Mouse (Mus musculus) granulocyte monocyte progenitor cell, adult 5-6 weeks (primary cell): ENCODE results near the gene Spred2. TPM values are rescaled to one million over a fixed set of nuclear protein-coding genes. Genes with fewer than 3 reads are reported as not detected.
"Not testable (repeated sequence)": the region's sequence is repeated elsewhere in the genome, so short reads cannot be mapped to it uniquely, and the experiment has no call there.

Experiments used
- ATAC-seq: replicated peaks from 2 replicates; pipeline ENCODE4 v1.8.0; 2016; ENCODE audit warnings: mild to moderate bottlenecking, moderate TSS enrichment, inconsistent platforms; ENCODE audit not compliant: poor library complexity, severe bottlenecking
- total RNA-seq, 2 experiments: library from RNA; stranded (forward) in 1 of 2; stranded (reverse) in 1 of 2; fragments of 200-712, 200-1000 nt in 1 of 2; fragments of >200 nt in 1 of 2; fragmentation: Nextera tagmentation in 1 of 2; gene quantifications; 2 replicates each; pipeline ENCODE4 v1.2.3; 2014 to 2017

Gene Spred2
- total RNA-seq, 2 experiments from 2014 or later = 6.8 to 19.4 TPM

GRCm38 (mm10) chr11:20002883-20003282, 78.7 kb downstream of the Spred2 start:
- ATAC-seq = no peak

DNA sequence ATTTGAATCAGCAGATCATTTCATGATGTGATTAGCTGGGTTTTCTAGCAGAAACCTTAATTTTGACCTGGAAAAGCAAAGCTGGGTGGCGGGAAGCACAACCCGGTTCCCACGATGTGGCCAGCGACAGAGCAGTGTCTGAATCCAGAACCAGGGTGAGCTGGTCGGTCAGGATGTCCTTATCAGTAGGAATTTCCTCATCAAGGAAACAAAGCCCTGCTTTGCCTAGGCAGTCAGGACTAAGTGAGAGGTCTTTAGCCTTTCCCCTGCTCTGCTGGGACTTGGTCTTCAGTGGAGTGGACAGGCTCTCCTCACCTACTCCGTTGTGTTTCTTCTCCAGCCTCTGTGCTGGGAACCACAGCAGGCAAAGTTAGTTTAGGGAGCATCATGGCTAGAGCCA, 83.5 kb downstream of the Spred2 start:
- no peak for ATAC-seq

DNA sequence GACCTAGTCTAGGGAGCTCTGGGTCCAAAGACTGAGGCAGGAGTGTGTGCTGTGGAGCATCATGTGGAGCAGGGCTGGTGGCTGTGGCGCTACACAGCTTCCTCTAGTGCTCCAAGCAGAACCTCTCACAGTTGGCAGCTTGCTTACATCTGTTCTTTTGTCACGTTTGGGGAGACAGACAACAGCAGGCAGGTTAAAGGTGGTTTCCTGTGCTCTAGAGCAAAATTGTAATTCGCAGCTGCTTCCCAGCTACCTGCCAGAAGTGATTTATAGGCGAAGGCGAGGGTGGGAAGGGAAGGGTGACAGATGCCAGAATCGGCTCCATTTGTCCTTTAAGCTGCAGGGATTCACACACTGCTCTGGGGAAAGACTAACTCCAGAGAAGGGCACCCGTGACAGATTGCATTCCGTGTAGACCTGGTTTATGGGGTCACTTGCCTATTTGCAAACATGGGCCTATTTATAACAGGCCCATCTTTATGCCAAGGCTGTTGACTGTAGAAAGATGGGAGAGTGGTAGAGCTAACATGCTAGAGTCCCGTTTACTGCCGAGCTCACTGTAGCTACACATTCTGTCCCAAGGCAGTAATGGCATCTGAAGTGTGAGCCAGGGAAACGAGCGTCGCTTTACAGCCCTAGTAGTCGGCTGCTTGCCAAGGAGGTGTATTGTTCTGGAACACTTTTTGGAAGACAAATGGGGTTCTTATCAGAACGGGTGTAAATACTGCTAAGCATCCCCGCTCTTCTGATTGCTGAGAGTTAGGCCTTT, 87.2 kb downstream of the Spred2 start:
- no peak for ATAC-seq

DNA sequence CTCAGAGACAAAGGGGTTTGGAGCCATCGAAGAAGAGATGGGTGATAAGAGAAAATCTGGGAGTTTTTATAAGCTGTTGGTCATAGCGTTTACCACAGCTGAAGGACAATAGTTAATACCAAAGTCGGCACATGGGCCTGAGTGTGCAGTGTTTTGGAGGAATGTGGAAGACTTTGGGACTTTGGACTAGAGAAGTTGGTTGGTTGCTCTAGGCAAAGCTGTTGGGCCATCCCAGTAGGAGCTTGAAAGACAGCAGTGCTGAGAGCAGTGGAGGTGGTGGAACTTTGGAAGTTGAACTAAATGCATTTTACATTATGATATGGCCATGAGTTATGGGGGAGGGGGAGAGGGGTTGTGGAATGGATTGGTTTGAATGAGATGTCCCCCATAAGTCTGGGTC, 89.2 kb downstream of the Spred2 start:
- ATAC-seq = no peak

- no peak for ATAC-seq
Measured at GRCm38 (mm10) chr11:20017937-20018336, 93.8 kb downstream of the Spred2 start.

- ATAC-seq = no peak
Measured at GRCm38 (mm10) chr11:20018905-20019304, 94.7 kb downstream of the Spred2 start.

DNA sequence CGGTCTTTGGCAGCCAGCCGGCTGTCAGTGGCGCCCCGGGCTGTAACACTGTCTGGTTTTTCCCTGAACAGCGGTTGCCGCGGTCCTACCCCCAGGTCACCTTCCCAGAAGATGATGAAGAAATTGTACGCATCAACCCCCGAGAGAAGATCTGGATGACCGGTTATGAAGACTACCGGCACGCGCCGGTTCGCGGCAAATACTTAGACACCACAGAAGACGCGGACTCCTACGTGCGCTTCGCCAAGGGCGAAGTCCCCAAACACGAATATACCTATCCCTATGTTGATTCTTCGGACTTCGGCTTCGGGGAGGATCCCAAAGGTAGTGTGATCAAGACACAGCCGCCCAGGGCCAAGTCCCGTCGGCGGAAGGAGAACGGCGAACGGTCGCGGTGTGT, 96.5 kb downstream of the Spred2 start:
- no peak for ATAC-seq

GRCm38 (mm10) chr11:20022462-20022861, 98.3 kb downstream of the Spred2 start:
- no peak for ATAC-seq

- ATAC-seq = no peak
Measured at GRCm38 (mm10) chr11:20022911-20023482, 98.8 kb downstream of the Spred2 start.

GRCm38 (mm10) chr11:20025899-20026298, 101.7 kb downstream of the Spred2 start:
- no peak for ATAC-seq

DNA sequence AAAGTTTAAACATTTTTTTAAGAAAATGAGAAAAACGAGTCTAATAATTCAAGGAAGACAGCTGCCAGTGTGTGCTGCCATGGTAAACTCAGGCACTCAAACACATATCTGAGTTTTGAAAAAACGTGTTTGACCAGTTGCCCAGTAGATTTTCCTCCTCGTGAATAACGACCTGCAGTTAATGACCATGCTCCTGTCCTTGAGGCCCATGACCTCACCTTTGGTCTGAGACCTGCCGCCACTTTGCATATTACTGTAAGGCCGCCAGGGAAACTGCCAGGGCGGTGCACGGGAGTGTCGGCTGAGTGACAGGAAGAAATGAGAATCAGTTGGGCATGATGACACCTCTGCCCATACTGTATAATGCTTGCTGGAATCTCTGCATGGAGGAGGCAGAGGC, 103.5 kb downstream of the Spred2 start:
- no peak for ATAC-seq

- ATAC-seq = no peak
Measured at GRCm38 (mm10) chr11:20028396-20028795, 104.2 kb downstream of the Spred2 start.

GRCm38 (mm10) chr11:20029014-20029413, 104.8 kb downstream of the Spred2 start:
- no peak for ATAC-seq

- not testable (repeated sequence) for ATAC-seq
Measured at GRCm38 (mm10) chr11:20030973-20031372, 106.8 kb downstream of the Spred2 start.

DNA sequence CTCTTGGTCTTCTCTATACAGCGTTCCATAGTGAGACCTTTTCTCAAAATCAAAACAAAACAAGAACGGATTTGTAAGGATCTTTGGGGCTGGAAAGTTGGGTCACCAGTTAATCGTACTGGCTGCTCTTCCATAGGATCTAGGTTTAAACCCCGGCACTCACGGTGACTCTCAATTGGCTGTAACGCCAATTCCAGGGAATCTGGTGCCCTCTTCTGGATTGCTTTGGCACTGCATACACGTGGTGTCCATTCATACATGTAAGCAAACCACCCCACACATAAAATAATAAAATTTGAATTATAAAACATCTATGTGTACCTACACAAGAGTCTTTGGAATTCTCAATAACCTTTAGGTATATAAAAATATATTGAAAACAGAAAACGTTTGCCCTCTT, 107.4 kb downstream of the Spred2 start:
- ATAC-seq = peak; percentile 70

DNA sequence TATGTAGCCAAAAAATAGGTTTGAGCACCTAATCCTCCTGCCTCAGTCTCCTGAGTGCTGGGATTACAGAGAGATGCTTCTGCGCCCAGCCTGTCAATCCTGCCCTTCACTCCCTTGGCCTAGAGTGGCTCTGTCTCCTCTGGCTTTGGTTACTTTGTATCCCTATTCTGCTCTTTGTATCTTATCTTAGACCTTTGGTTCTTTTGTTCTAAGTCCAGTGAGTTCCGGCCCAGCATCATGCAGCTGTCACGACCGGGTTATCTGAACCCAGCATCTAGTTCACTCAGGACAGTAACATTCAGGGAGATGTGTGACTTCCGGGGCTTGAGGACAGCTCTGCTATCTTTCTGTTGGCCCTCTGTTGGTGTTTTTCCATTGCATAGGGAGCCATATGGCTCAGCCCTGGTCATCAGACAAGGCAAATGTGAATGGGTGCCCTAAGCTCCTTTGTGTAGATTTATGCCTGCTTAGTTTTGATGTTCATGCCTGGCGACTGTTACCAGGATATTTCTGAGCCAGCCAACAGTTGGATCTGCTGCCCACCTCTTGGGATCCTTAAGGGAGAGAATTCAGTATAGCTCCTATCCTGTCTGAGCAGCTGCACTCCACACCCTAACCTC, 109.5 kb downstream of the Spred2 start:
- ATAC-seq = no peak

GRCm38 (mm10) chr11:20034337-20034947, 110.3 kb downstream of the Spred2 start:
- ATAC-seq = no peak

- peak; percentile 37; the same call in 1 of the 2 replicates for ATAC-seq
Measured at GRCm38 (mm10) chr11:20035343-20035928, 111.3 kb downstream of the Spred2 start.

- no peak for ATAC-seq
Measured at GRCm38 (mm10) chr11:20035972-20036371, 111.8 kb downstream of the Spred2 start.

DNA sequence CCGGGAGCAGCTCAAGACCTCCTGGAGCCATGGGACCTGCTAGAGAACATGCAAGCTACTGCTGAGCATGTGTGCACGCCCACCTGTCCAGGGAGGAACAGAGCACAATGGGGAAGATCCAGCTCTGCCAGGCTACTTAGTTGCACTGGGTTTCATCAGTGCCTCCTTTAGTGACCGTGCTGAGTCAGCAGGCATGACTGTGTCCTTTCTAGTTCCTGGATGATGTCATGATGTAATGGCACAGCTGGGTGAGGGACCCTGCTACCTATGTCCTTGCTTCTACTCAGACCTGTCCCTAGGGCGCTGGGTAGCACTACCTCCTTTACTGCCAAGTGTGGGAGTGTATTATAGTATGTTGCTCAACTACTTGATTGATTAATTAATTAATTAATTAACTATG, 113.6 kb downstream of the Spred2 start:
- peak; percentile 56 for ATAC-seq

GRCm38 (mm10) chr11:20038723-20039122, 114.5 kb downstream of the Spred2 start:
- no peak for ATAC-seq
